Mouse (Mus musculus): ENCODE data around the gene Nae1. TPM values are rescaled to one million over a fixed set of nuclear protein-coding genes. Genes with fewer than 3 reads are reported as not detected.
"Not testable (repeated sequence)": the region's sequence is repeated elsewhere in the genome, so short reads cannot be mapped to it uniquely, and the experiment has no call there.

Gene Nae1
- total RNA-seq (2014; rRNA removed) (86.3 and 97.6 TPM in 2 replicates), polyA plus RNA-seq (2015; fragmentation: Nextera tagmentation; extraction: Ambion mirVana) (120 and 134 TPM in 2 replicates)

DNA sequence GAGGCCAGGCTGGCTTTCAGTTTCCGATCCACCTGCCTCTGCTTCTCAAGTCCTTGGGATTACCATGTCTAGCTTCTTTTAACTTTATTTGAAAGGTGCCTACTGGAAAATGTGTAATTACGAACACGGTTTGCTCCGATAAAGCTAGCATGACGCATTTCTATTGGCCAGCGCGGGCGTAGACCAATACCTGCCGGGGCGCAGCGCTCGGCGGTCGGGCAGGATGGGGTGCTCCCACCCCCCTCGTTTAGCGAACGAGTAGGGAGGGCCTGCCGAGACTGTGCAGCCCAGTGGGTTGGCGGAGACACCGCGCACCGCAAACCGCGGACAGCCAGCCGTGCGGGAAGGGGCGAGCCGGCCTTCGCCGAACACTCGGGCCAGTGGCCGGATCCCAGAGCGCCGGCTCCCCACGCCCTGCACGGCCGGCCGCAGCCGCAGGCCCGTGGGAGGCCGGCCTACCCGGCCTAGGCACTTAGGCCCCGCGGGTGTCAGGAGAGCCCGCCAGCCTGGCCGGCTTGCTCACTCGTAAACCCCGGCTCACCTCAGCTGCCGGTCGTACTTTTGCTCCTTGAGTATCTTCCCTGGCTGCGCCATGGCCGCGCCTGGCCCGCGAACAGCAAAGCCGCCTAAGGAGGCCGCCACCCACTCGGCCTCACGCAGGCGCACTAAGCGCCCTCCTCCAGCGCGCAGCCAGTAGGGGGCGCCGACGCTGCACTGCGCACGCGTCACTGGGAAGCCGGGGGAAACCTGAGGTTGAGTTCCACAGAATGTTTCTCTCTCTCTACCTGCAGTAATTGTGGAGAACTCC lies at the start of gene Nae1, which contains the start of gene Car7:
TSS of gene Nae1 (minus strand) at position 667 of the 808 bp plus-strand sequence.
TSS of gene Car7 (plus strand) at position 719 of the 808 bp plus-strand sequence.
- ATAC-seq, result peak; percentile 98
- TF ChIP-seq CTCF (IDR thresholded peaks at IDR 0.05; ENCODE audit: low read depth), result peak; percentile 99
- Histone ChIP-seq H3K36me3 (ENCODE audit: insufficient read depth) (peaks cover 8% of the 10 kb centered on the region), H3K27ac (ENCODE audit: low read depth, low read length) (peak within 1 kb of the TSS; percentile 88), H3K4me1 (ENCODE audit: insufficient read depth) (0 out of 2 replicates have a peak, but pooled peaks cover 10% of the 10 kb centered on the region), H3K4me3 (ENCODE audit: low read depth, low read length) (peak within 1 kb of the TSS; percentile 83), H3K9ac (peak within 1 kb of the TSS; percentile 95), H3K9me3 (ENCODE audit: low read length) (no peaks in the 10 kb centered on the region), H3K4me2 (ENCODE audit: low read depth) (peak within 1 kb of the TSS; percentile 67), H3K27me3 (ENCODE audit: insufficient read depth, low read length) (no peaks in the 10 kb centered on the region)
- 2% methylated on average over 70 of the region's 70 CpGs for WGBS
- DNase-seq, result peak; percentile 97

GRCm38 (mm10) chr8:104577606-104578005 lies 43.2 kb upstream of the Nae1 start:
- not testable (repeated sequence) for DNase-seq; H3K4me3 ChIP-seq (ENCODE audit: low read depth, low read length); H3K9me3 ChIP-seq (ENCODE audit: low read length); ATAC-seq; H3K27me3 ChIP-seq (ENCODE audit: insufficient read depth, low read length); H3K27ac ChIP-seq (ENCODE audit: low read depth, low read length); H3K36me3 ChIP-seq (ENCODE audit: insufficient read depth); H3K9ac ChIP-seq; H3K4me2 ChIP-seq (ENCODE audit: low read depth); H3K4me1 ChIP-seq (ENCODE audit: insufficient read depth)
- WGBS, result 76% methylated on average over 17 of the region's 17 CpGs

DNA sequence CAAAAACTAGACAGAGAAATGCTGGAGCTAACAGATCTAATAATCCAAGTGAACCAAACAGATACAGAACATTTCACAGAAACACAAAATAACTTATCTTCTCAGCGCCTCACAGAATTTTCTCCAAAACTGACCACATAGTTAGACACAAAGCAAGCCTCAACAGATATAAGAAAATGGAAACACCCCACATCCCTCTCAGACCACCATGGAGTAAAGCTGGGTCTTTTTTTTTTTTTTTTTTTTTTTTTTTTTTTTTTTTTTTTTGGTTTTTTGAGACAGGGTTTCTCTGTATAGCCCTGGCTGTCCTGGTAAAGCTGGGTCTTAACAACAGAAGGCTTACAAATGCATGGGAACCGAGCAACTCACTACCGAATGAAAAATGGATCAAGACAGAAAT lies 42.4 kb upstream of the Nae1 start:
- Histone ChIP-seq H3K36me3 (ENCODE audit: insufficient read depth) (no peaks in the 10 kb centered on the region), H3K4me3 (ENCODE audit: low read depth, low read length) (no peak overlapping the region), H3K9me3 (ENCODE audit: low read length) (no peaks in the 10 kb centered on the region), H3K27me3 (ENCODE audit: insufficient read depth, low read length) (no peaks in the 10 kb centered on the region), H3K4me1 (ENCODE audit: insufficient read depth) (no peaks in the 10 kb centered on the region), H3K9ac (no peak overlapping the region), H3K4me2 (ENCODE audit: low read depth) (no peak overlapping the region), H3K27ac (ENCODE audit: low read depth, low read length) (no peak overlapping the region)
- WGBS, result 91% methylated on average over 3 of the region's 3 CpGs
- ATAC-seq (no peak), DNase-seq (no peak)
- no peak for TF ChIP-seq CTCF (IDR thresholded peaks at IDR 0.05; ENCODE audit: low read depth)

GRCm38 (mm10) chr8:104570436-104571343 lies 36.3 kb upstream of the Nae1 start:
- H3K9ac ChIP-seq, result peak overlapping the region; percentile 46
- ATAC-seq (peak; percentile 67), DNase-seq (peak; percentile 86)
- H3K9me3 ChIP-seq (ENCODE audit: low read length), result no peaks in the 10 kb centered on the region
- H3K36me3 ChIP-seq (ENCODE audit: insufficient read depth), result no peaks in the 10 kb centered on the region
- H3K27me3 ChIP-seq (ENCODE audit: insufficient read depth, low read length), result no peaks in the 10 kb centered on the region
- peak overlapping the region; percentile 72 for H3K4me2 ChIP-seq (ENCODE audit: low read depth)
- no peaks in the 10 kb centered on the region for H3K4me1 ChIP-seq (ENCODE audit: insufficient read depth)
- WGBS, result 6% methylated on average over 26 of the region's 26 CpGs
- H3K27ac ChIP-seq (ENCODE audit: low read depth, low read length), result no peak overlapping the region
- peak; percentile 70 for TF ChIP-seq CTCF (IDR thresholded peaks at IDR 0.05; ENCODE audit: low read depth)
- H3K4me3 ChIP-seq (ENCODE audit: low read depth, low read length), result peak overlapping the region; percentile 39

- H3K4me1 ChIP-seq (ENCODE audit: insufficient read depth), result no peaks in the 10 kb centered on the region
- no peaks in the 10 kb centered on the region for H3K27me3 ChIP-seq (ENCODE audit: insufficient read depth, low read length)
- ATAC-seq, result no peak
- no peak overlapping the region for H3K27ac ChIP-seq (ENCODE audit: low read depth, low read length)
- H3K36me3 ChIP-seq (ENCODE audit: insufficient read depth), result no peaks in the 10 kb centered on the region
- H3K9ac ChIP-seq, result no peak overlapping the region
- H3K4me2 ChIP-seq (ENCODE audit: low read depth), result no peak overlapping the region
- no peak for DNase-seq
- H3K9me3 ChIP-seq (ENCODE audit: low read length), result no peaks in the 10 kb centered on the region
- TF ChIP-seq CTCF (IDR thresholded peaks at IDR 0.05; ENCODE audit: low read depth), result peak; percentile 59
- no peak overlapping the region for H3K4me3 ChIP-seq (ENCODE audit: low read depth, low read length)
- WGBS, result 71% methylated on average over 1 of the region's 1 CpGs
Measured at GRCm38 (mm10) chr8:104569559-104569958, 35.1 kb upstream of the Nae1 start.

GRCm38 (mm10) chr8:104565457-104565798 lies 31.0 kb upstream of the Nae1 start:
- Histone ChIP-seq H3K4me1 (ENCODE audit: insufficient read depth) (no peaks in the 10 kb centered on the region), H3K27me3 (ENCODE audit: insufficient read depth, low read length) (no peaks in the 10 kb centered on the region), H3K36me3 (ENCODE audit: insufficient read depth) (no peaks in the 10 kb centered on the region), H3K4me3 (ENCODE audit: low read depth, low read length) (no peak overlapping the region), H3K9ac (no peak overlapping the region), H3K27ac (ENCODE audit: low read depth, low read length) (no peak overlapping the region), H3K9me3 (ENCODE audit: low read length) (no peaks in the 10 kb centered on the region), H3K4me2 (ENCODE audit: low read depth) (no peak overlapping the region)
- DNase-seq (no peak), ATAC-seq (peak; percentile 10; the same call in 1 of the 2 replicates)
- 94% methylated on average over 5 of the region's 5 CpGs for WGBS
- TF ChIP-seq CTCF (IDR thresholded peaks at IDR 0.05; ENCODE audit: low read depth), result no peak

All from forebrain, postnatal 0 days (tissue).